Mouse (Mus musculus) hindbrain, embryonic 12.5 days (tissue): ENCODE data around the gene Rgs19. TPM values are rescaled to one million over a fixed set of nuclear protein-coding genes. Genes with fewer than 3 reads are reported as not detected.

ENCODE experiments used
- ATAC-seq: fragments of 200-750 bp; cut with Nextera tagmentation; 2 replicates; pipeline ENCODE4 v1.8.0; 2017; ENCODE audit warnings: moderate TSS enrichment; ENCODE audit not compliant: low FRiP score
- H3K27ac ChIP-seq: fragments of 300-500 bp; sonication (generic); 2 replicates; pipeline ENCODE4 v1.5.1; 2016; ENCODE audit warnings: mild to moderate bottlenecking
- H3K27me3 ChIP-seq: fragments of 300-500 bp; sonication (generic); 2 replicates; pipeline ENCODE4 v1.6.1; 2016; ENCODE audit warnings: mild to moderate bottlenecking
- H3K36me3 ChIP-seq: fragments of 300-500 bp; sonication (generic); 2 replicates; pipeline ENCODE4 v1.6.1; 2016; ENCODE audit warnings: mild to moderate bottlenecking
- H3K4me1 ChIP-seq: fragments of 300-500 bp; sonication (generic); 2 replicates; pipeline ENCODE4 v1.6.1; 2016
- H3K4me2 ChIP-seq: fragments of 300-500 bp; sonication (generic); replicated peaks from 2 replicates; pipeline ENCODE4 v1.6.1; 2016; ENCODE audit warnings: mild to moderate bottlenecking
- H3K4me3 ChIP-seq: fragments of 300-500 bp; sonication (generic); 2 replicates; pipeline ENCODE4 v1.5.1; 2016; ENCODE audit warnings: mild to moderate bottlenecking
- H3K9ac ChIP-seq: fragments of 300-500 bp; sonication (generic); 2 replicates; pipeline ENCODE4 v1.6.1; 2016; ENCODE audit warnings: mild to moderate bottlenecking, moderate library complexity
- H3K9me3 ChIP-seq: fragments of 300-500 bp; sonication (generic); replicated peaks from 2 replicates; pipeline ENCODE4 v1.6.1; 2016; ENCODE audit warnings: mild to moderate bottlenecking
- WGBS: fragments of 180-500 bp; shearing (Covaris S2); methylation state at CpG from one replicate; pipeline ENCODE4 v1.1.7; 2016; 5-methylcytosine and 5-hydroxymethylcytosine counted together
- polyA plus RNA-seq: library from polyadenylated mRNA; unstranded; fragments of >200 nt; fragmentation: Nextera tagmentation; extraction: Ambion mirVana; gene quantifications from 2 replicates; pipeline ENCODE4 v1.2.1, GENCODE M21; 2016

The Rgs19 gene
- polyA plus RNA-seq, 1 experiment from 2014 or later: 54.4 TPM

GRCm38 (mm10) chr2:181670285-181670912 lies 23.4 kb downstream of the Rgs19 start:
- H3K4me3 ChIP-seq: peak overlapping the region; percentile 41
- H3K9me3 ChIP-seq: no peaks in the 10 kb centered on the region
- H3K36me3 ChIP-seq: no peaks in the 10 kb centered on the region
- peak overlapping the region; percentile 35; the same call in 1 of the 2 replicates for H3K9ac ChIP-seq
- H3K4me1 ChIP-seq: peaks cover 28% of the 10 kb centered on the region
- no peak overlapping the region for H3K27ac ChIP-seq
- peaks cover 61% of the 10 kb centered on the region for H3K27me3 ChIP-seq
- H3K4me2 ChIP-seq: peak overlapping the region; percentile 72
- 4% methylated on average over 55 of the region's 56 CpGs for WGBS
- ATAC-seq: no peak

GRCm38 (mm10) chr2:181663298-181663630 lies 30.5 kb downstream of the Rgs19 start:
- H3K4me2 ChIP-seq: no peak overlapping the region
- H3K36me3 ChIP-seq: no peaks in the 10 kb centered on the region
- WGBS: 33% methylated on average over 4 of the region's 4 CpGs
- no peak overlapping the region for H3K9ac ChIP-seq
- ATAC-seq: no peak
- H3K27me3 ChIP-seq: peaks cover 7% of the 10 kb centered on the region
- no peaks in the 10 kb centered on the region for H3K9me3 ChIP-seq
- no peak overlapping the region for H3K4me3 ChIP-seq
- H3K27ac ChIP-seq: peak overlapping the region; percentile 12; the same call in 1 of the 2 replicates
- peaks cover 10% of the 10 kb centered on the region; the same call in 1 of the 2 replicates for H3K4me1 ChIP-seq

DNA sequence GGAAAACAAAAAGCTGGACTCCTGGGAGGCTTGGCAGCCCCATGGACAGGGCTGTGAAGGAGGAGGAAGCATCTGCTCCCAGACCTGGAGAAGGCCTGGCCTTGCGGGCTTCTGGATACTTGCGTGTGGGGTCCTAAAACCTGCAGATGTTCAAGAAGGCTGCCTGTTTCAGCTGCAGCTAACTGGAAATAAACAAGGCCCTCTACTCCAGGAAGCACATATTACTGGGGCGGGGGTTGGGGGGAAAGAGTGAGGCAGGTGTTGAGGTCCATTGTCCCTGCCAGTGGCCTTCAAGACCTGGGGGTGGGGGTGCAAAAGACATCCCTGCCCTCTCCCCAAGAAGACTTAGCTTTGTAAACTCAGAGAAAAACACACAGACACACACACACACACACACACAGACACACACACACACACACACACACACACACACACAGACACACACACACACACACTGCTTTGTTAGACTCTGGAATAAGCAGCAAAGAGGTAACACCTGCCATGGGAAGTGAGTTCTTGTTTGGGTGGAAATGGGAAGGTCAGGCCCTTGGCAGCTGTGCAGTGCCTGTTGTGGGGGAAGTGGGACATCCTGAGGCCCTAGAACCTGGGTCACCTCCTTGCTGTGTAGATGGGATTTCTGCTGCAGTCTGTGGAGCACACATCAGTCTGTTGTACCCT lies 31.0 kb downstream of the Rgs19 start:
- peak overlapping the region; percentile 12; the same call in 1 of the 2 replicates for H3K27ac ChIP-seq
- H3K9ac ChIP-seq: no peak overlapping the region
- ATAC-seq: no peak
- no peaks in the 10 kb centered on the region for H3K36me3 ChIP-seq
- peaks cover 2% of the 10 kb centered on the region for H3K27me3 ChIP-seq
- no peak overlapping the region for H3K4me2 ChIP-seq
- no peaks in the 10 kb centered on the region for H3K9me3 ChIP-seq
- peaks cover 10% of the 10 kb centered on the region; the same call in 1 of the 2 replicates for H3K4me1 ChIP-seq
- WGBS: 83% methylated on average over 3 of the region's 3 CpGs
- no peak overlapping the region for H3K4me3 ChIP-seq

GRCm38 (mm10) chr2:181659609-181660055 lies 34.1 kb downstream of the Rgs19 start:
- H3K27ac ChIP-seq: no peak overlapping the region
- no peaks in the 10 kb centered on the region for H3K9me3 ChIP-seq
- peaks cover 10% of the 10 kb centered on the region; the same call in 1 of the 2 replicates for H3K4me1 ChIP-seq
- H3K4me2 ChIP-seq: no peak overlapping the region
- no peak overlapping the region for H3K9ac ChIP-seq
- H3K27me3 ChIP-seq: no peaks in the 10 kb centered on the region
- peaks cover 19% of the 10 kb centered on the region for H3K36me3 ChIP-seq
- WGBS: 11% methylated on average over 9 of the region's 9 CpGs
- ATAC-seq: peak; percentile 80
- H3K4me3 ChIP-seq: no peak overlapping the region

GRCm38 (mm10) chr2:181658930-181659555 lies 34.7 kb downstream of the Rgs19 start:
- ATAC-seq: peak; percentile 54
- no peak overlapping the region for H3K27ac ChIP-seq
- H3K4me1 ChIP-seq: peaks cover 10% of the 10 kb centered on the region; the same call in 1 of the 2 replicates
- WGBS: 35% methylated on average over 17 of the region's 17 CpGs
- H3K4me2 ChIP-seq: no peak overlapping the region
- H3K4me3 ChIP-seq: no peak overlapping the region
- H3K36me3 ChIP-seq: peaks cover 20% of the 10 kb centered on the region
- H3K27me3 ChIP-seq: no peaks in the 10 kb centered on the region
- no peaks in the 10 kb centered on the region for H3K9me3 ChIP-seq
- no peak overlapping the region for H3K9ac ChIP-seq

- no peak overlapping the region for H3K27ac ChIP-seq
- H3K4me2 ChIP-seq: no peak overlapping the region
- no peak overlapping the region for H3K9ac ChIP-seq
- 76% methylated on average over 7 of the region's 7 CpGs for WGBS
- no peaks in the 10 kb centered on the region for H3K9me3 ChIP-seq
- no peaks in the 10 kb centered on the region for H3K27me3 ChIP-seq
- no peak overlapping the region for H3K4me3 ChIP-seq
- H3K4me1 ChIP-seq: peaks cover 10% of the 10 kb centered on the region; the same call in 1 of the 2 replicates
- no peak for ATAC-seq
- H3K36me3 ChIP-seq: peaks cover 25% of the 10 kb centered on the region
Observed at GRCm38 (mm10) chr2:181658528-181658927, 35.2 kb downstream of the Rgs19 start.

- Histone ChIP-seq H3K27ac (no peak overlapping the region), H3K27me3 (no peaks in the 10 kb centered on the region), H3K9me3 (no peaks in the 10 kb centered on the region), H3K4me2 (no peak overlapping the region), H3K4me3 (no peak overlapping the region), H3K9ac (no peak overlapping the region), H3K36me3 (peaks cover 36% of the 10 kb centered on the region), H3K4me1 (peaks cover 10% of the 10 kb centered on the region; the same call in 1 of the 2 replicates)
- no peak for ATAC-seq
- WGBS: 76% methylated on average over 2 of the region's 2 CpGs
Observed at GRCm38 (mm10) chr2:181657441-181657840, 36.3 kb downstream of the Rgs19 start.

DNA sequence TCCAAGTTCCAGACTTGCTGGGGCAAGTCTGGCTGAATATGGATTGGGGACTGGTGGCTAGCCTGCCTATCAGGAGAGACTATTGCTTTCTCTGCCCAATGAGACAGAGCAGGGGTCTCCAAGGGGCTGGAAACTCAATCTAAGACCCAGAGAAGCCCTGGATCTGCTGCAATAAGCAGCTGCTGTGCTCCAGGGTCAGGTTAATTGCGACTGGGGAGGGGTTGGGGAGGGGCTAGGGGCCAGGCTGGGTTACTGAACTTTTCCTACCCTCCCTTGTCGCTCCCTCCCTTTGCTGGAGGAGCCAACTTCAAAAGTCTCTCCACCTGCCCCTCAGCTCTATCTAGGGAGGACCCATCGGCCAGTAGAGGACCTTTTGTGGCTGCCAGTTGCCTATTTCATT lies 37.0 kb downstream of the Rgs19 start, which contains the start of gene Gm29797:
Gm29797 (plus strand) TSS at position 301 of the 400 bp plus-strand sequence.
- H3K4me1 ChIP-seq: peaks cover 10% of the 10 kb centered on the region; the same call in 1 of the 2 replicates
- WGBS: 70% methylated on average over 3 of the region's 3 CpGs
- H3K36me3 ChIP-seq: peaks cover 43% of the 10 kb centered on the region
- no peak within 1 kb of the TSS for H3K27ac ChIP-seq
- no peak within 1 kb of the TSS for H3K4me3 ChIP-seq
- no peaks in the 10 kb centered on the region for H3K9me3 ChIP-seq
- ATAC-seq: no peak
- no peaks in the 10 kb centered on the region for H3K27me3 ChIP-seq
- no peak within 1 kb of the TSS for H3K4me2 ChIP-seq
- no peak within 1 kb of the TSS for H3K9ac ChIP-seq

GRCm38 (mm10) chr2:181653523-181653922 lies 40.3 kb downstream of the Rgs19 start:
- H3K27ac ChIP-seq: no peak overlapping the region
- no peak overlapping the region for H3K9ac ChIP-seq
- ATAC-seq: no peak
- H3K9me3 ChIP-seq: no peaks in the 10 kb centered on the region
- no peak overlapping the region for H3K4me3 ChIP-seq
- H3K27me3 ChIP-seq: no peaks in the 10 kb centered on the region
- H3K4me1 ChIP-seq: no peaks in the 10 kb centered on the region
- 95% methylated on average over 1 of the region's 1 CpGs for WGBS
- H3K4me2 ChIP-seq: no peak overlapping the region
- H3K36me3 ChIP-seq: peaks cover 72% of the 10 kb centered on the region

- Histone ChIP-seq H3K9me3 (no peaks in the 10 kb centered on the region), H3K4me3 (no peak overlapping the region), H3K27ac (no peak overlapping the region), H3K9ac (no peak overlapping the region), H3K4me2 (no peak overlapping the region), H3K4me1 (no peaks in the 10 kb centered on the region), H3K36me3 (peaks cover 76% of the 10 kb centered on the region), H3K27me3 (no peaks in the 10 kb centered on the region)
- ATAC-seq: no peak
Observed at GRCm38 (mm10) chr2:181653065-181653464, 40.7 kb downstream of the Rgs19 start.

DNA sequence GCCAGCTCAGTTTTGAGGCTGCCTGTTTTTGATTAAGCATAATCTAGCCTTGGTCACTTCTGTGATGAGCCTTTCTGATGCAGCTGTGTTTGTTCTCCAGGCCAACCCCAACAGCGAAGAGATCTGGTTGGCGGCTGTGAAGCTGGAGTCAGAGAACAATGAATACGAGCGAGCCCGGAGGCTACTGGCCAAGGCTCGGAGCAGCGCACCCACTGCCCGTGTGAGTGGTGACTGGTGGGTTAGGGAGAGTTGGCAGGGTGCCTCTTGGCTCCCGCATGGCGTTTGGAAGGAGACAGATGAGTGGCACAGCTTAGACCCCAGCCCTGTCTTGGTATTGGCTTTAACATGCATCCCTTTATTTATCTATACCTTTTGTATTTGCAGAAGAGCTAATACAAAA lies 44.9 kb downstream of the Rgs19 start:
- Histone ChIP-seq H3K36me3 (peaks cover 90% of the 10 kb centered on the region), H3K4me1 (no peaks in the 10 kb centered on the region), H3K27me3 (no peaks in the 10 kb centered on the region), H3K4me3 (no peak overlapping the region), H3K27ac (no peak overlapping the region), H3K9me3 (no peaks in the 10 kb centered on the region), H3K4me2 (no peak overlapping the region), H3K9ac (no peak overlapping the region)
- WGBS: 93% methylated on average over 10 of the region's 10 CpGs
- no peak for ATAC-seq

DNA sequence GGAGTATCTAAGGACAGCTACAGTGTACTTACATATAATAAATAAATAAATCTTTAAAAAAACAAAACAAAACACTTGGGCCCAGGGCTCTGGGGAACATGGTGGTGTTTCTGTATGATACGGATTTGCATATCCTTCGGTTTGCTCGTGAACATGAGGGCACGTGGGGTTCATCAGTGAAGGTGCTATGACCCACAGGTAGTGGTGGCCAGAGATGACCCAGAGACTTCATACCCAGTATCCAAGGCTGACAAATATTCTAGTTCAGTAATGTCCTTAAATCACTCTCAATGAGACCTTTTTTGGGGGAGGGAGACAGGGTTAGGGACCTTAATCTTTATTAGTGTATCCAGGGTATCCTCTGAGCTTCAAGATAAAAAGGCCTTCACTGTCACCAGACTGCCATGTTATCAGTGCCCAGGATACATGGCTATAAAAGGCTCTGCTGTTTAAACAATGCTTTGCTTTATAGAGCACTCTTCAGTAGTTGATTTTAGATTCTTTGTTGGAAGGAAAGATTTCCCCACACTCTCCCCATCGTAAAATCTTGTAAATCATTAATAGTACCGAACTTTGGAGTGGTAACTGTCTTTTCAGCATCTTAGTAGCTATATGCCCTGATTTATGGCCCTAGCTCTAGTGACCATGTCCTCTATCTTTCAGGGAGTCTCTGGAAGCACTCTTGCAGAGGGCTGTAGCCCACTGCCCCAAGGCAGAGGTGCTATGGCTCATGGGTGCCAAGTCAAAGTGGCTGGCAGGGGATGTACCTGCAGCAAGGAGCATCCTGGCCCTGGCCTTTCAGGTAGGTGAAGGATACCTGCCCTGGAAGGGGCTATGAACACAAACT lies 46.9 kb downstream of the Rgs19 start:
- 95% methylated on average over 6 of the region's 6 CpGs for WGBS
- no peaks in the 10 kb centered on the region for H3K4me1 ChIP-seq
- ATAC-seq: no peak
- H3K27me3 ChIP-seq: no peaks in the 10 kb centered on the region
- no peak overlapping the region for H3K27ac ChIP-seq
- H3K4me2 ChIP-seq: no peak overlapping the region
- H3K4me3 ChIP-seq: no peak overlapping the region
- H3K9me3 ChIP-seq: no peaks in the 10 kb centered on the region
- no peak overlapping the region for H3K9ac ChIP-seq
- H3K36me3 ChIP-seq: peaks cover 82% of the 10 kb centered on the region
